Mouse (Mus musculus) cortical plate, adult 2 months (tissue): ENCODE measurements around the gene Jph4.

Source experiments
- CTCF ChIP-seq: fragments of 200-500 bp; IDR thresholded peaks from 2 replicates; pipeline ENCODE4 v1.5.1; 2011; ENCODE audit warnings: mild to moderate bottlenecking, control low read depth, low read length; ENCODE audit not compliant: insufficient read depth; ENCODE audit errors: extremely low read depth
- POLR2A ChIP-seq: fragments of 200-500 bp; IDR thresholded peaks from 2 replicates; pipeline ENCODE4 v1.6.1; 2011; ENCODE audit warnings: mild to moderate bottlenecking, low read length, control low read depth; ENCODE audit not compliant: insufficient read depth; ENCODE audit errors: extremely low read depth

DNA sequence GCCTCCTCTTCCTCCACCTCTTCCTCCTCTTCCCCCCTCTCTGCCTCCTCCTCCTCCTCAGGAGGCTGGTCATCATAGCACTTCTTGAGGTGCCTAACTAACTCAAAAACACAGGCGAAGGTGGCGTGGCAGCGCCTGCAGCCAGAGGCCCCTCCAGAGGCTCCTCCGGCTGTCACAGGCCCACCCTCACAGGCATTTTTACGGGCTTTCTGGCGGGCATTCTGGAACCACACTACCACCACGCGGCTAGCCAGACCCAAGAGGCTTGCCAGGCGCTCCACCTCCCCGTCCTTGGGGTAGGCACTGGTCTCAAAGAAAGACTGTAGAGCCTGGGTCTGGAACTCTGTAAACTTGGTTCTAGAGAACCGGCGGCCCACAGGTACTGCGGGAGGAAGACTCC lies 51.3 kb downstream of the Jph4 start:
- no peak for TF ChIP-seq CTCF
- no peak for TF ChIP-seq POLR2A
